Mouse (Mus musculus): ENCODE data around the gene Lpar4. TPM values are rescaled to one million over a fixed set of nuclear protein-coding genes. Genes with fewer than 3 reads are reported as not detected.

Gene Lpar4
- not detected for total RNA-seq (2023)

GRCm38 (mm10) chrX:106920175-106920827 lies at the start of gene Lpar4:
Gene Lpar4 (plus strand): TSS chrX:106920625.

Other genes with a start within 250 kb of the Lpar4 start
- gene Rtl3, start 80.0 kb upstream of the Lpar4 start, total RNA-seq (2023): not detected
- 231 TPM for gene P2ry10, start 167.9 kb downstream of the Lpar4 start, total RNA-seq (2023)
- 21.1 TPM for gene P2ry10b, start 228.3 kb downstream of the Lpar4 start, total RNA-seq (2023)

Data from CD4-positive naive resting alpha-beta T cell, adult 57 days (primary cell).